In genomic region chr1:84841061-84841460, GRCm38 (mm10) we compare ENCODE assay signal across 8 mouse cellular contexts. TPM values are rescaled to one million over a fixed set of nuclear protein-coding genes. Genes with fewer than 3 reads are reported as not detected.
DNase-seq lines count a peak whose midpoint lies in the region; ATAC-seq and TF ChIP-seq lines count a peak whose summit lies in the region.
"Had no signal": no experiment of that assay in that cellular context is flagged by ENCODE, and none has a peak within 500 bp of the region (broad histone marks: within the 10 kb centered on the region; RNA-seq: fewer than 3 reads in every experiment).

No protein-coding gene starts in this region.

- WGBS in forebrain, embryonic 12.5 days = 63% methylated on average over 3 of the region's 3 CpGs
- WGBS in liver, embryonic 12.5 days (ENCODE audit: insufficient replicate concordance) = 55% methylated on average over 3 of the region's 3 CpGs
- 75% methylated on average over 3 of the region's 3 CpGs for WGBS in stomach, embryonic 16.5 days
- WGBS in thymus, adult 2 months = 87% methylated on average over 3 of the region's 3 CpGs

- peak overlapping the region; percentile 72 for H3K4me2 ChIP-seq in forebrain, embryonic 12.5 days
- peak overlapping the region; percentile 87 for H3K4me2 ChIP-seq in liver, embryonic 12.5 days
- H3K4me2 ChIP-seq in stomach, embryonic 16.5 days (ENCODE audit: low read depth, low read length) = peak overlapping the region; percentile 73

- no peak overlapping the region; the same call in 1 of the 2 replicates for H3K9ac ChIP-seq in forebrain, embryonic 12.5 days
- H3K9ac ChIP-seq in liver, embryonic 12.5 days = no peak overlapping the region
- no peak overlapping the region for H3K9ac ChIP-seq in stomach, embryonic 16.5 days (ENCODE audit: low read length)

- peak overlapping the region; percentile 98 for H3K4me3 ChIP-seq in megakaryocyte, embryonic 14.5 days (replicated peaks)
- H3K4me3 ChIP-seq in forebrain, embryonic 12.5 days (replicated peaks) = peak overlapping the region; percentile 98
- H3K4me3 ChIP-seq in liver, embryonic 12.5 days = peak overlapping the region; percentile 99; the same call in 1 of the 2 replicates
- H3K4me3 ChIP-seq in stomach, embryonic 16.5 days (replicated peaks; ENCODE audit: low read length) = peak overlapping the region; percentile 94
- H3K4me3 ChIP-seq in thymus, adult 2 months (ENCODE audit: control insufficient read depth, insufficient read depth, low read length) = no peak overlapping the region

- no peak for DNase-seq in left cerebral cortex, adult 8-10 months (ENCODE audit: low spot score in 2 of 2)
- no peak for DNase-seq in thymus, adult 2 months

- H3K9me3 ChIP-seq in megakaryocyte, embryonic 14.5 days = no peaks in the 10 kb centered on the region
- H3K9me3 ChIP-seq in forebrain, embryonic 12.5 days = no peaks in the 10 kb centered on the region
- no peaks in the 10 kb centered on the region for H3K9me3 ChIP-seq in liver, embryonic 12.5 days (replicated peaks)
- H3K9me3 ChIP-seq in stomach, embryonic 16.5 days (replicated peaks; ENCODE audit: control insufficient read depth, low read length) = no peaks in the 10 kb centered on the region

- H3K36me3 ChIP-seq in megakaryocyte, embryonic 14.5 days (replicated peaks; ENCODE audit: low read length) = peaks cover 9% of the 10 kb centered on the region
- H3K36me3 ChIP-seq in forebrain, embryonic 12.5 days (replicated peaks) = no peaks in the 10 kb centered on the region
- H3K36me3 ChIP-seq in liver, embryonic 12.5 days = no peaks in the 10 kb centered on the region
- no peaks in the 10 kb centered on the region for H3K36me3 ChIP-seq in stomach, embryonic 16.5 days (ENCODE audit: control insufficient read depth, insufficient read depth, low read length)
- H3K36me3 ChIP-seq in thymus, adult 2 months (ENCODE audit: control insufficient read depth, insufficient read depth, low read length) = no peaks in the 10 kb centered on the region

- H3K27ac ChIP-seq in forebrain, embryonic 12.5 days = peak overlapping the region; percentile 98; the same call in 1 of the 2 replicates
- no peak overlapping the region for H3K27ac ChIP-seq in liver, embryonic 12.5 days
- H3K27ac ChIP-seq in stomach, embryonic 16.5 days (ENCODE audit: low read length) = no peak overlapping the region
- H3K27ac ChIP-seq in thymus, adult 2 months (ENCODE audit: control insufficient read depth, insufficient read depth, low read length) = no peak overlapping the region

- ATAC-seq in megakaryocyte, adult 5-6 weeks (ENCODE audit: poor library complexity, severe bottlenecking) = no peak
- ATAC-seq in forebrain, embryonic 12.5 days (ENCODE audit: low FRiP score) = no peak
- no peak for ATAC-seq in liver, embryonic 12.5 days
- no peak for ATAC-seq in stomach, embryonic 16.5 days (ENCODE audit: insufficient read depth, low FRiP score)

- no peak for TF ChIP-seq CTCF in thymus, adult 2 months (IDR thresholded peaks at IDR 0.05; ENCODE audit: borderline replicate concordance, control insufficient read depth, extremely low read depth, insufficient read depth, low read length, poor library complexity)

- H3K4me1 ChIP-seq in megakaryocyte, embryonic 14.5 days = peaks cover 15% of the 10 kb centered on the region; the same call in 1 of the 2 replicates
- H3K4me1 ChIP-seq in forebrain, embryonic 12.5 days = peaks cover 21% of the 10 kb centered on the region
- peaks cover 33% of the 10 kb centered on the region for H3K4me1 ChIP-seq in liver, embryonic 12.5 days
- no peaks in the 10 kb centered on the region; the same call in 1 of the 2 replicates for H3K4me1 ChIP-seq in stomach, embryonic 16.5 days (ENCODE audit: control insufficient read depth, insufficient read depth, low read length)
- H3K4me1 ChIP-seq in thymus, adult 2 months (replicated peaks; ENCODE audit: control insufficient read depth, insufficient read depth, low read length) = peaks cover 7% of the 10 kb centered on the region

- no peaks in the 10 kb centered on the region for H3K27me3 ChIP-seq in megakaryocyte, embryonic 14.5 days (replicated peaks)
- no peaks in the 10 kb centered on the region for H3K27me3 ChIP-seq in forebrain, embryonic 12.5 days
- H3K27me3 ChIP-seq in liver, embryonic 12.5 days (replicated peaks) = no peaks in the 10 kb centered on the region
- no peaks in the 10 kb centered on the region for H3K27me3 ChIP-seq in stomach, embryonic 16.5 days (ENCODE audit: control insufficient read depth, insufficient read depth, low read length)
- no peaks in the 10 kb centered on the region for H3K27me3 ChIP-seq in thymus, adult 2 months (ENCODE audit: control insufficient read depth, insufficient read depth, low read length)

- no peak for TF ChIP-seq POLR2A in thymus, adult 2 months (IDR thresholded peaks at IDR 0.05; ENCODE audit: control insufficient read depth, extremely low read depth, insufficient read depth, low read length, poor library complexity)

RNA-seq across cellular contexts. Expression of gene Trip12, which starts 0.7 kb away (rescaled TPM):
- polyA plus RNA-seq in megakaryocyte, embryonic 14.5 days (2012; ENCODE audit: insufficient read depth, low replicate concordance) = 4.3 and 25.7 TPM in 2 replicates
- total RNA-seq in megakaryocyte, adult 5-6 weeks (2015) = 119 and 132 TPM in 2 replicates
- total RNA-seq in megakaryocyte, adult 5-6 weeks (2017) = 260 and 268 TPM in 2 replicates
- 107 and 108 TPM in 2 replicates for polyA plus RNA-seq in forebrain, embryonic 12.5 days (2016; fragmentation: Nextera tagmentation; extraction: Ambion mirVana)
- 53.6 and 57.9 TPM in 2 replicates for polyA plus RNA-seq in liver, embryonic 12.5 days (2016; fragmentation: Nextera tagmentation; extraction: Ambion mirVana)
- polyA plus RNA-seq in stomach, embryonic 16.5 days (2015; fragmentation: Nextera tagmentation; extraction: Ambion mirVana) = 58.1 and 61.1 TPM in 2 replicates
- total RNA-seq in left cerebral cortex, adult 8-10 months (2022) = 100 to 1,000 TPM; 177 to 244 (median 207) TPM
- 48.1 and 51.3 TPM in 2 replicates for polyA plus RNA-seq in thymus, adult 2 months (2012; rRNA removed)

RNA-seq across cellular contexts. Expression of gene Fbxo36, which starts 1.4 kb away (rescaled TPM):
- polyA plus RNA-seq in megakaryocyte, embryonic 14.5 days (2012; ENCODE audit: insufficient read depth, low replicate concordance) = 1.7 TPM in 1 of 2 replicates, not detected in the other
- 2.2 and 2.8 TPM in 2 replicates for total RNA-seq in megakaryocyte, adult 5-6 weeks (2015)
- total RNA-seq in megakaryocyte, adult 5-6 weeks (2017) = 0.24 and 0.73 TPM in 2 replicates
- 9.5 and 11.6 TPM in 2 replicates for polyA plus RNA-seq in forebrain, embryonic 12.5 days (2016; fragmentation: Nextera tagmentation; extraction: Ambion mirVana)
- polyA plus RNA-seq in liver, embryonic 12.5 days (2016; fragmentation: Nextera tagmentation; extraction: Ambion mirVana) = 8.5 and 9.8 TPM in 2 replicates
- 9.1 and 9.8 TPM in 2 replicates for polyA plus RNA-seq in stomach, embryonic 16.5 days (2015; fragmentation: Nextera tagmentation; extraction: Ambion mirVana)
- 1 to 10 TPM; 3.0 to 4.6 (median 3.8) TPM for total RNA-seq in left cerebral cortex, adult 8-10 months (2022)
- 2.4 and 2.8 TPM in 2 replicates for polyA plus RNA-seq in thymus, adult 2 months (2012; rRNA removed)
- total RNA-seq: monocyte, adult 5-6 weeks had no signal
